Mouse (Mus musculus) CH12.LX (cell line): ENCODE measurements around the gene Pbx1.

ENCODE experiments used
- BHLHE40 ChIP-seq: IDR thresholded peaks from 2 replicates; pipeline ENCODE4 v1.6.1; 2011; ENCODE audit warnings: mild to moderate bottlenecking, low read depth, low read length, improper control_type of control experiment
- CTCF ChIP-seq, 2 experiments: IDR thresholded peaks in 1 of 2; conservative IDR thresholded peaks in 1 of 2; 2 replicates each; pipeline ENCODE4 v1.5.1; 2011 to 2012; ENCODE audit warnings: low read depth in 2 of 2, low read length in 2 of 2, improper control_type of control experiment in 1 of 2, inconsistent platforms in 1 of 2, mild to moderate bottlenecking in 1 of 2, moderate library complexity in 1 of 2
- ELF1 ChIP-seq: IDR thresholded peaks from 2 replicates; pipeline ENCODE4 v1.6.1; 2014; ENCODE audit warnings: low read depth, mild to moderate bottlenecking, inconsistent platforms, low read length, improper control_type of control experiment
- EP300 ChIP-seq: IDR thresholded peaks from 2 replicates; pipeline ENCODE4 v1.6.1; 2011; ENCODE audit warnings: low read length, improper control_type of control experiment
- IRF4 ChIP-seq: IDR thresholded peaks from 2 replicates; pipeline ENCODE4 v1.6.1; 2014; ENCODE audit warnings: low read depth, mild to moderate bottlenecking, inconsistent platforms, low read length, improper control_type of control experiment
- MAX ChIP-seq: IDR thresholded peaks from 2 replicates; pipeline ENCODE4 v1.6.1; 2011; ENCODE audit warnings: low read length, improper control_type of control experiment
- NRF1 ChIP-seq: IDR thresholded peaks from 2 replicates; pipeline ENCODE4 v1.6.1; 2014; ENCODE audit warnings: low read depth, mild to moderate bottlenecking, inconsistent platforms, low read length, improper control_type of control experiment, moderate library complexity
- POLR2A ChIP-seq: IDR thresholded peaks from 2 replicates; pipeline ENCODE4 v1.6.1; 2011; ENCODE audit warnings: low read depth, mild to moderate bottlenecking, improper control_type of control experiment, low read length
- RAD21 ChIP-seq: IDR thresholded peaks from 2 replicates; pipeline ENCODE4 v1.6.1; 2011; ENCODE audit warnings: low read depth, mild to moderate bottlenecking, low read length, improper control_type of control experiment, moderate library complexity
- SIN3A ChIP-seq: IDR thresholded peaks from 2 replicates; pipeline ENCODE4 v1.6.1; 2012; ENCODE audit warnings: low read length, improper control_type of control experiment, inconsistent platforms
- SMC3 ChIP-seq: IDR thresholded peaks from 2 replicates; pipeline ENCODE4 v1.6.1; 2011; ENCODE audit warnings: low read depth, low read length, improper control_type of control experiment
- TBP ChIP-seq: conservative IDR thresholded peaks from 2 replicates; pipeline ENCODE4 v1.6.1; 2011; ENCODE audit warnings: low read depth, low read length, improper control_type of control experiment
- USF2 ChIP-seq: conservative IDR thresholded peaks from 2 replicates; pipeline ENCODE4 v1.6.1; 2011; ENCODE audit warnings: low read depth, low read length, improper control_type of control experiment
- ZNF384 ChIP-seq: IDR thresholded peaks from 2 replicates; pipeline ENCODE4 v1.6.1; 2012; ENCODE audit warnings: low read depth, low read length, improper control_type of control experiment, inconsistent platforms

DNA sequence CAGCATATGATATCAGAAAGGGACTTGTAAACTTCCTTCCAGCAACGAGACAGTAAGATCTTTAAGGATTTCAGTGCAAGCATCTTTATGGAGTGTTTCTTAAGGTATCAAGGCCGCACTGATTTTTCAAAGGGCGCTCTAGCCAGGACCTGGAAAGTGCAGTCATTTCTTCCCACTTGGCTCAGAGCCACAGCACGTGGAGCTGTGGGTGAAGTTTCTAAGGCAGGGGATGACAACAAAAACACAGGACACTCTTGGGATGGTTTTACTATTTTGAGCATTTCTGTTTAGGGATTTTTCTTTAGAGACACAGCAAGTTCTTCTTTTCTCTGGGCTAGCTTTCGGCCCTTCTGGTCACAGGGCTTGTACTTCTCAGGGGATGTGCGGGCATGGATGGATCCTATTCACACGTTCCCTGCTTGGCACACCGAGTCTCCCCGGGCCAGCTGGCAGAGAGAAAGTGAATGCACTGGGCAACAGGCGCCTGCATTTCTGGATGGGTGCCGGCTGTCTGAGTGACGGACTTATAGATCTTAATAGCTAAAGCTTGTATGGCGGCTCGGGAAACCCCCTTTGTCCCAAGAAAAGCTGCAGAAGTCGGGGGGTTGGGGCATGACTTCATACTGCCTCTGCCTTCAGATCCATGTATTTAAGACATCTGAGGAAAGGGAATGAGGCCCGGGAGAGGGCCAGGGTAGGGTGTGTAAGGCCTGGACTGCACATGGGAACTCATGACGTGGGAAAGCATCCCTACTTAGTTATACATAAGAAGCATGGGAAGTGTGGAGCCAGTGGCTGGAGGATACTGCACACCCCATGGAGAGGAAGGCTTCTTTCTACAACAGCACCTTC is 215.9 kb downstream of the Pbx1 start:
- TF ChIP-seq CTCF (conservative IDR thresholded peaks at IDR 0.05 in 1 of 2, IDR thresholded peaks at IDR 0.05 in 1 of 2; ENCODE audit: low read depth in 2 of 2, low read length in 2 of 2) (no peak), SMC3 (no peak), SIN3A (no peak), NRF1 (no peak), TBP (no peak), POLR2A (no peak), MAX (no peak), EP300 (no peak), ELF1 (no peak), ZNF384 (no peak), RAD21 (no peak), BHLHE40 (no peak), IRF4 (no peak), USF2 (no peak)
